Mouse (Mus musculus): ENCODE measurements at regions not wholly inside any gene's neighbourhood (a gene's known extent, or its start where the extent isn't known, plus 50 kb on each side); places are given as distances from the start of the nearest gene placed in this dataset.

- H3K27me3 ChIP-seq (ENCODE audit: control insufficient read depth in 1 of 2, insufficient read depth in 2 of 2, low read length in 2 of 2): no peaks in the 10 kb centered on the region
- H3K9ac ChIP-seq (ENCODE audit: control insufficient read depth, low read depth, low read length, poor library complexity, severe bottlenecking): no peak overlapping the region
- no peak overlapping the region for H3K4me3 ChIP-seq (ENCODE audit: control insufficient read depth in 1 of 2, insufficient read depth in 1 of 2, low read depth in 2 of 2, low read length in 2 of 2)
- TF ChIP-seq JUND (IDR thresholded peaks at IDR 0.05; ENCODE audit: low read depth, low read length): no peak
- TF ChIP-seq TCF12 (IDR thresholded peaks at IDR 0.05; ENCODE audit: low read depth, low read length): no peak
- no peak for TF ChIP-seq TAL1 (IDR thresholded peaks at IDR 0.05; ENCODE audit: low read length)
- TF ChIP-seq KAT2A (conservative IDR thresholded peaks at IDR 0.05; ENCODE audit: low read depth, low read length): no peak
- TF ChIP-seq MAZ (IDR thresholded peaks at IDR 0.05; ENCODE audit: low read depth, low read length): no peak
- H3K4me1 ChIP-seq (ENCODE audit: control insufficient read depth in 1 of 2, insufficient read depth in 2 of 2, low read length in 2 of 2): no peaks in the 10 kb centered on the region
- H3K79me2 ChIP-seq (ENCODE audit: control insufficient read depth, insufficient read depth, low read length, poor library complexity): no peaks in the 10 kb centered on the region
- H3K9me3 ChIP-seq (replicated peaks; ENCODE audit: insufficient read depth, low read length): no peaks in the 10 kb centered on the region
- H3K36me3 ChIP-seq (ENCODE audit: control insufficient read depth in 1 of 2, insufficient read depth in 2 of 2, low read length in 2 of 2): no peaks in the 10 kb centered on the region
- H3K27ac ChIP-seq (ENCODE audit: control insufficient read depth, low read depth, low read length): no peak overlapping the region
- no peak for DNase-seq (ENCODE audit: low read depth, low spot score)
These were observed 303.2 kb upstream of the Ctso start for GRCm38 (mm10) chr3:81629157-81629556.

- Histone ChIP-seq H3K4me3 (ENCODE audit: control insufficient read depth in 1 of 2, insufficient read depth in 1 of 2, low read depth in 2 of 2, low read length in 2 of 2) (no peak overlapping the region), H3K27ac (ENCODE audit: control insufficient read depth, low read depth, low read length) (no peak overlapping the region), H3K36me3 (ENCODE audit: control insufficient read depth in 1 of 2, insufficient read depth in 2 of 2, low read length in 2 of 2) (no peaks in the 10 kb centered on the region), H3K9ac (ENCODE audit: control insufficient read depth, low read depth, low read length, poor library complexity, severe bottlenecking) (no peak overlapping the region), H3K4me1 (ENCODE audit: control insufficient read depth in 1 of 2, insufficient read depth in 2 of 2, low read length in 2 of 2) (no peaks in the 10 kb centered on the region), H3K9me3 (replicated peaks; ENCODE audit: insufficient read depth, low read length) (no peaks in the 10 kb centered on the region), H3K27me3 (ENCODE audit: control insufficient read depth in 1 of 2, insufficient read depth in 2 of 2, low read length in 2 of 2) (no peaks in the 10 kb centered on the region), H3K79me2 (ENCODE audit: control insufficient read depth, insufficient read depth, low read length, poor library complexity) (no peaks in the 10 kb centered on the region)
- no peak for DNase-seq (ENCODE audit: low read depth, low spot score)
- no peak for TF ChIP-seq ZNF384 (IDR thresholded peaks at IDR 0.05; ENCODE audit: low read depth, low read length)
- no peak for TF ChIP-seq ZKSCAN1 (IDR thresholded peaks at IDR 0.05; ENCODE audit: low read depth, low read length)
- TF ChIP-seq MAX (IDR thresholded peaks at IDR 0.05; ENCODE audit: low read length): no peak
- no peak for TF ChIP-seq BHLHE40 (IDR thresholded peaks at IDR 0.05; ENCODE audit: borderline replicate concordance, low read depth, low read length)
- TF ChIP-seq USF2 (IDR thresholded peaks at IDR 0.05; ENCODE audit: borderline replicate concordance in 1 of 2, insufficient read depth in 1 of 2, low read depth in 1 of 2, low read length in 2 of 2): no peak
These were observed 273.9 kb upstream of the Ctso start for GRCm38 (mm10) chr3:81658490-81658889.

- Histone ChIP-seq H3K27ac (ENCODE audit: control insufficient read depth, low read depth, low read length) (no peak overlapping the region), H3K79me2 (ENCODE audit: control insufficient read depth, insufficient read depth, low read length, poor library complexity) (no peaks in the 10 kb centered on the region), H3K4me3 (ENCODE audit: control insufficient read depth in 1 of 2, insufficient read depth in 1 of 2, low read depth in 2 of 2, low read length in 2 of 2) (no peak overlapping the region), H3K4me1 (ENCODE audit: control insufficient read depth in 1 of 2, insufficient read depth in 2 of 2, low read length in 2 of 2) (no peaks in the 10 kb centered on the region), H3K9ac (ENCODE audit: control insufficient read depth, low read depth, low read length, poor library complexity, severe bottlenecking) (no peak overlapping the region), H3K27me3 (ENCODE audit: control insufficient read depth in 1 of 2, insufficient read depth in 2 of 2, low read length in 2 of 2) (no peaks in the 10 kb centered on the region), H3K9me3 (replicated peaks; ENCODE audit: insufficient read depth, low read length) (no peaks in the 10 kb centered on the region), H3K36me3 (ENCODE audit: control insufficient read depth in 1 of 2, insufficient read depth in 2 of 2, low read length in 2 of 2) (no peaks in the 10 kb centered on the region)
- DNase-seq (ENCODE audit: low read depth, low spot score): no peak
- TF ChIP-seq USF1 (IDR thresholded peaks at IDR 0.05; ENCODE audit: low read depth, low read length) (no peak), CHD1 (IDR thresholded peaks at IDR 0.05; ENCODE audit: low read depth, low read length) (no peak), POLR2AphosphoS2 (IDR thresholded peaks at IDR 0.05; ENCODE audit: low read length) (no peak)
These were observed 270.8 kb upstream of the Ctso start for GRCm38 (mm10) chr3:81661620-81662019.
